Mouse (Mus musculus) hindbrain, embryonic 13.5 days (tissue): ENCODE data around the gene Klf12. TPM values are rescaled to one million over a fixed set of nuclear protein-coding genes. Genes with fewer than 3 reads are reported as not detected.

Experiments
- ATAC-seq: fragments of 200-750 bp; cut with Nextera tagmentation; 2 replicates; pipeline ENCODE4 v1.8.0; 2017; ENCODE audit warnings: moderate TSS enrichment; ENCODE audit not compliant: low FRiP score
- H3K27ac ChIP-seq: fragments of 300-500 bp; sonication (generic); 2 replicates; pipeline ENCODE4 v1.5.1; 2015; ENCODE audit warnings: inconsistent platforms, mild to moderate bottlenecking, moderate library complexity
- H3K27me3 ChIP-seq: fragments of 300-500 bp; sonication (generic); 2 replicates; pipeline ENCODE4 v1.6.1; 2015; ENCODE audit warnings: mild to moderate bottlenecking, inconsistent platforms
- H3K36me3 ChIP-seq: fragments of 300-500 bp; sonication (generic); 2 replicates; pipeline ENCODE4 v1.6.1; 2015; ENCODE audit warnings: mild to moderate bottlenecking, inconsistent platforms
- H3K4me1 ChIP-seq: fragments of 300-500 bp; sonication (generic); replicated peaks from 2 replicates; pipeline ENCODE4 v1.6.1; 2015; ENCODE audit warnings: inconsistent platforms
- H3K4me2 ChIP-seq: fragments of 300-500 bp; sonication (generic); 2 replicates; pipeline ENCODE4 v1.6.1; 2015; ENCODE audit warnings: inconsistent platforms, mild to moderate bottlenecking, moderate library complexity
- H3K4me3 ChIP-seq: fragments of 300-500 bp; sonication (generic); 2 replicates; pipeline ENCODE4 v1.5.1; 2015; ENCODE audit warnings: mild to moderate bottlenecking, inconsistent platforms
- H3K9ac ChIP-seq: fragments of 300-500 bp; sonication (generic); 2 replicates; pipeline ENCODE4 v1.6.1; 2015; ENCODE audit warnings: mild to moderate bottlenecking, inconsistent platforms
- H3K9me3 ChIP-seq: fragments of 300-500 bp; sonication (generic); 2 replicates; pipeline ENCODE4 v1.6.1; 2016; ENCODE audit warnings: inconsistent platforms
- WGBS: fragments of 180-500 bp; shearing (Covaris S2); methylation state at CpG from one replicate; pipeline ENCODE4 v1.1.7; 2015; 5-methylcytosine and 5-hydroxymethylcytosine counted together
- polyA plus RNA-seq: library from polyadenylated mRNA; unstranded; fragments of >200 nt; fragmentation: Nextera tagmentation; extraction: Ambion mirVana; gene quantifications from 2 replicates; pipeline ENCODE4 v1.2.1, GENCODE M21; 2015

The Klf12 gene
- polyA plus RNA-seq, 1 experiment from 2014 or later = 49.0 TPM

- Histone ChIP-seq H3K4me3 (no peak overlapping the region), H3K9ac (no peak overlapping the region), H3K27ac (no peak overlapping the region), H3K4me1 (peaks cover 14% of the 10 kb centered on the region; the same call in 1 of the 2 replicates), H3K36me3 (no peaks in the 10 kb centered on the region), H3K27me3 (no peaks in the 10 kb centered on the region), H3K4me2 (no peak overlapping the region), H3K9me3 (no peaks in the 10 kb centered on the region)
- WGBS = 38% methylated on average over 5 of the region's 5 CpGs
- no peak for ATAC-seq
Observed at GRCm38 (mm10) chr14:100068715-100069114, 215.8 kb downstream of the Klf12 start.

GRCm38 (mm10) chr14:100062516-100062915 is 222.0 kb downstream of the Klf12 start:
- no peak overlapping the region for H3K4me2 ChIP-seq
- H3K27me3 ChIP-seq = no peaks in the 10 kb centered on the region
- no peak overlapping the region for H3K4me3 ChIP-seq
- no peaks in the 10 kb centered on the region for H3K9me3 ChIP-seq
- no peaks in the 10 kb centered on the region for H3K4me1 ChIP-seq
- 100% methylated on average over 1 of the region's 1 CpGs for WGBS
- H3K36me3 ChIP-seq = 0 out of 2 replicates have a peak, but pooled peaks cover 3% of the 10 kb centered on the region
- no peak overlapping the region for H3K27ac ChIP-seq
- H3K9ac ChIP-seq = no peak overlapping the region
- no peak for ATAC-seq

DNA sequence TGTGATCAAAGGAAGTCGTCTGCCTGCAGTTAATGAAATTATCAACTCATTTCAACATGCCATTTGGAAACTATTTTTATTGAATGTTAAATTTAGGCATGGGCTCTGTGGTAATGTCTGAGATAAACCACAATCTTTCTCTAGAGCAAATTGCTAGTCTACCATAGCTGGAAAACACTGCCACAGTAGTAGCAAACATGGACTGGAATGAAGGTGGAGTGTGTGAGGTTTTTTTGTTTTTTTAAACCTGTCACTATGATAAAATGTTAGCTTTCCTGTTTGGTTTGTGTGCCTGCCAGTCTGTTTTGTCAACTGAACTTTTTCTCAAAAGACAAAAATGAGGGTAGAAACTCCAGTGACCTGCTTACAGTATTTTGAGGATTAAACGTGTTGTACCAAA is 230.3 kb downstream of the Klf12 start:
- Histone ChIP-seq H3K27ac (no peak overlapping the region), H3K27me3 (no peaks in the 10 kb centered on the region), H3K4me3 (no peak overlapping the region), H3K9me3 (no peaks in the 10 kb centered on the region), H3K4me1 (no peaks in the 10 kb centered on the region), H3K36me3 (peaks cover 5% of the 10 kb centered on the region; the same call in 1 of the 2 replicates), H3K4me2 (no peak overlapping the region), H3K9ac (no peak overlapping the region)
- ATAC-seq = no peak
- WGBS = 77% methylated on average over 2 of the region's 2 CpGs

- peaks cover 5% of the 10 kb centered on the region; the same call in 1 of the 2 replicates for H3K36me3 ChIP-seq
- no peaks in the 10 kb centered on the region for H3K4me1 ChIP-seq
- no peaks in the 10 kb centered on the region for H3K27me3 ChIP-seq
- H3K4me3 ChIP-seq = no peak overlapping the region
- H3K4me2 ChIP-seq = no peak overlapping the region
- WGBS = 96% methylated on average over 4 of the region's 4 CpGs
- H3K9me3 ChIP-seq = no peaks in the 10 kb centered on the region
- ATAC-seq = no peak
- H3K27ac ChIP-seq = no peak overlapping the region
- H3K9ac ChIP-seq = no peak overlapping the region
Observed at GRCm38 (mm10) chr14:100053456-100053855, 231.0 kb downstream of the Klf12 start.

GRCm38 (mm10) chr14:100052876-100053275 is 231.6 kb downstream of the Klf12 start:
- no peaks in the 10 kb centered on the region for H3K4me1 ChIP-seq
- no peaks in the 10 kb centered on the region for H3K27me3 ChIP-seq
- H3K4me3 ChIP-seq = no peak overlapping the region
- H3K36me3 ChIP-seq = peaks cover 5% of the 10 kb centered on the region; the same call in 1 of the 2 replicates
- no peak for ATAC-seq
- WGBS = 90% methylated on average over 2 of the region's 2 CpGs
- no peaks in the 10 kb centered on the region for H3K9me3 ChIP-seq
- no peak overlapping the region for H3K9ac ChIP-seq
- no peak overlapping the region for H3K27ac ChIP-seq
- no peak overlapping the region for H3K4me2 ChIP-seq

DNA sequence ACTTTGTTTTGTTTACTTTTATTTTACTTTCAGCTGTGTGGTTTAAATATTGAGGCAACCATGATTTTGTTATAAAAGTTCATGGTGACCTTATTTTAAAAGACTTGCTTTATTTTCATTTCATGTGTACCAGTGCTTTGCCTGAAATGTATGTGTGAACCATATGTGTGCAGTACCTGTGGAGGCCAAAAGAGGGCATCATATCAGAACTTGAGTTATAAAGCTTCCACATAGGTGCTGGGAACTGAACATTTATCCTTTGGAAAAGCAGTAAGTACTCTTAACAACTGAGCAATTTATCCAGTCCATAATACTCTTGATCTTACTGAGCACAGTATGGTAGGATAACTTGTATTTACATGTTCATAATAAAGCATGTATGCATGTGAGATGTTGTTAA is 239.0 kb downstream of the Klf12 start:
- Histone ChIP-seq H3K4me1 (peaks cover 4% of the 10 kb centered on the region; the same call in 1 of the 2 replicates), H3K4me2 (no peak overlapping the region), H3K4me3 (no peak overlapping the region), H3K9ac (no peak overlapping the region), H3K36me3 (no peaks in the 10 kb centered on the region), H3K27me3 (no peaks in the 10 kb centered on the region), H3K27ac (no peak overlapping the region), H3K9me3 (no peaks in the 10 kb centered on the region)
- no peak for ATAC-seq

GRCm38 (mm10) chr14:100041823-100042222 is 242.7 kb downstream of the Klf12 start:
- Histone ChIP-seq H3K4me3 (no peak overlapping the region), H3K27me3 (no peaks in the 10 kb centered on the region), H3K4me1 (peaks cover 4% of the 10 kb centered on the region; the same call in 1 of the 2 replicates), H3K9me3 (no peaks in the 10 kb centered on the region), H3K4me2 (no peak overlapping the region), H3K36me3 (no peaks in the 10 kb centered on the region), H3K9ac (no peak overlapping the region), H3K27ac (no peak overlapping the region)
- ATAC-seq = no peak
- 36% methylated on average over 6 of the region's 6 CpGs for WGBS

DNA sequence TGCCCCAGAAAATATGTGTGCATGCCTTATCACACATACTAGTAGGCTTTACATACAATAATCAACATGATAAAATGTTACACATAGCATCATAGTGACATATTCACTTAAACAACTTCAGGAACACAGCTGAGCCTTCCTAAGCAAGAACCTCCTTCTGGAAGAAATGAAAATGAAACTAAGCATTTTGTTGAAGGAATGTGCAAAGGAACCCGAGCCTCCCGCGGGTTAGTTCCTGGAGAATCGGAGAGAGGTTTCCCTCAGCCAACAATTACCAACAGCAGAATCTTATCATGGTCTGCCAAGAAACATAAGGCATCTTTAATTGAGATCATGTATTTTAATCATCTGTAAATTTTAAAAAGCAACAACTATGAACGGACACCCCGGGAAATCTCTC is 257.8 kb downstream of the Klf12 start:
- no peaks in the 10 kb centered on the region; the same call in 1 of the 2 replicates for H3K9me3 ChIP-seq
- H3K36me3 ChIP-seq = peaks cover 10% of the 10 kb centered on the region
- no peak overlapping the region for H3K4me2 ChIP-seq
- ATAC-seq = no peak
- peaks cover 12% of the 10 kb centered on the region for H3K4me1 ChIP-seq
- H3K27me3 ChIP-seq = no peaks in the 10 kb centered on the region
- no peak overlapping the region for H3K27ac ChIP-seq
- WGBS = 92% methylated on average over 6 of the region's 6 CpGs
- no peak overlapping the region for H3K9ac ChIP-seq
- H3K4me3 ChIP-seq = no peak overlapping the region

- Histone ChIP-seq H3K27ac (no peak overlapping the region), H3K4me2 (no peak overlapping the region), H3K9me3 (no peaks in the 10 kb centered on the region; the same call in 1 of the 2 replicates), H3K4me1 (no peaks in the 10 kb centered on the region), H3K27me3 (no peaks in the 10 kb centered on the region), H3K9ac (no peak overlapping the region), H3K36me3 (peaks cover 8% of the 10 kb centered on the region), H3K4me3 (no peak overlapping the region)
- WGBS = 86% methylated on average over 2 of the region's 2 CpGs
- no peak for ATAC-seq
Observed at GRCm38 (mm10) chr14:100017219-100017618, 267.3 kb downstream of the Klf12 start.

DNA sequence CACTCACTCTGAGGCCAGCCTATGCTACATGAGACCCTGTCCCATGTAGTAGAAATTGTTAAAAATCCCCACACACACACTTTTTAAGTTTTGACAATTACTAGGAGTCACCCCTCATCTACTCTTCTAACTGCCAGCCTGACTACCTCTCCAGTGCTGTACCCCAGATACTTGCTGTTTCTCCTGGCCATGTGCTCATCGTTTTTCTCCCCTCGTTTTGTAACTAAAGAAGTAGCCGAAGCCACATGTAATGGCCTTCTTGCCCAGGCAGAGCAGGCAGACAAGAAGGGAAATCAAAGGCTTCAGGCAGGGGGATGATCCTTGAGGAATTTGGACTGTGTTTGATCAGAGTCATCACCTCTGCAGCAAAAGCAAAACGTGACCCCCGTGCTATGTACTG is 274.0 kb downstream of the Klf12 start:
- H3K27me3 ChIP-seq = no peaks in the 10 kb centered on the region
- no peak overlapping the region for H3K27ac ChIP-seq
- WGBS = 79% methylated on average over 5 of the region's 5 CpGs
- no peak overlapping the region for H3K4me3 ChIP-seq
- no peak overlapping the region for H3K9ac ChIP-seq
- ATAC-seq = no peak
- H3K36me3 ChIP-seq = no peaks in the 10 kb centered on the region
- H3K4me1 ChIP-seq = no peaks in the 10 kb centered on the region
- H3K9me3 ChIP-seq = no peaks in the 10 kb centered on the region
- no peak overlapping the region for H3K4me2 ChIP-seq

- 46% methylated on average over 4 of the region's 4 CpGs for WGBS
- Histone ChIP-seq H3K4me3 (no peak overlapping the region), H3K36me3 (no peaks in the 10 kb centered on the region), H3K4me1 (no peaks in the 10 kb centered on the region), H3K27me3 (no peaks in the 10 kb centered on the region), H3K27ac (no peak overlapping the region), H3K9ac (no peak overlapping the region), H3K9me3 (no peaks in the 10 kb centered on the region), H3K4me2 (no peak overlapping the region)
- no peak for ATAC-seq
Observed at GRCm38 (mm10) chr14:100009790-100010382, 274.6 kb downstream of the Klf12 start.

- no peak overlapping the region for H3K9ac ChIP-seq
- H3K4me2 ChIP-seq = no peak overlapping the region
- peaks cover 8% of the 10 kb centered on the region for H3K4me1 ChIP-seq
- H3K27me3 ChIP-seq = no peaks in the 10 kb centered on the region
- ATAC-seq = no peak
- no peak overlapping the region for H3K27ac ChIP-seq
- H3K4me3 ChIP-seq = no peak overlapping the region
- WGBS = 52% methylated on average over 7 of the region's 7 CpGs
- peaks cover 11% of the 10 kb centered on the region for H3K36me3 ChIP-seq
- no peaks in the 10 kb centered on the region for H3K9me3 ChIP-seq
Observed at GRCm38 (mm10) chr14:99983510-99983909, 301.0 kb downstream of the Klf12 start.

DNA sequence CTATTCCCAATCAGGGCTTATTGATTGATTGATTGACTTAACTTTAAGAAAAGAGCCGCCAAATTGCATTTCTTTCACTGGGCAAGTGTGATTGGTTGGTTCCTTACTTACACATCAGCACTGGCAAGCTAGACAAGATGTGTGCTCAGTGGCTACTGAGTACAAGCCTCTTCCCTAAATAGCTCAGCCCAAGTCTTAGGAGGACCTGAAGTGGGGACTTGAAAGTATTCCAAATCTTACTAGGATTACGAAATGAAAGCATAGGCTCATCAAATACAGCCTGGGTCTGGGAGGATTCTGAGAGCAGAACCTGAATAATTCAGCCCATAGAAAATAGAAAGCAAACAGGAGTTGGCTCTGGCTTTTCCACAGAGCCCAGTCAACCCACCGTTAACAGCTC is 303.3 kb downstream of the Klf12 start:
- WGBS = 91% methylated on average over 3 of the region's 3 CpGs
- H3K4me1 ChIP-seq = peaks cover 8% of the 10 kb centered on the region
- no peaks in the 10 kb centered on the region for H3K36me3 ChIP-seq
- H3K27me3 ChIP-seq = no peaks in the 10 kb centered on the region
- no peak overlapping the region for H3K9ac ChIP-seq
- H3K9me3 ChIP-seq = no peaks in the 10 kb centered on the region
- H3K4me2 ChIP-seq = no peak overlapping the region
- no peak overlapping the region for H3K27ac ChIP-seq
- H3K4me3 ChIP-seq = no peak overlapping the region
- no peak for ATAC-seq
